Mouse (Mus musculus) lung, postnatal 25 days (tissue): ENCODE measurements around the gene Tmem242.

Source experiments
- DNase-seq: peaks from one replicate; pipeline ENCODE4 v3.0.0; 2022; ENCODE audit warnings: low spot score

Tmem242 gene

GRCm38 (mm10) chr17:5377151-5377929 lies 62.7 kb downstream of the Tmem242 start:
- DNase-seq = no peak

DNA sequence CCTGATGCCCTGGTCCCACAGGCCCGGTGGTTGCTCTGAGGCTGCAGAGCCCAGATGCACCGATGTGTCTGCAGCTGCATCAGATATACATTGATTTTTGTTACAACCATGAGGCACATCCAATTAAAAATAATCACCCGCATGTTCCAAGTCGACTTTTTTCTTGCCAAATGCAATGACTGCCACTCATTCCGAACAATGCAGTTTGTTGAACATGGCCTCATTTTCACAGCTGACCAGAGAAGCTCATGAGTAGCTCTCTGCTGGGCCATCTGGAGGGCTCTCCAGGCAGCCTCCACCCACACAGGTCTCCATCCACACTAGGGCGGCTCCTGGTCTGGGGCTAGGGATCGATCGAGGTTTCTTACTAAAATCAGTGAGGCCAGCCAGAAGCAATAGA lies 67.1 kb downstream of the Tmem242 start:
- no peak for DNase-seq

DNA sequence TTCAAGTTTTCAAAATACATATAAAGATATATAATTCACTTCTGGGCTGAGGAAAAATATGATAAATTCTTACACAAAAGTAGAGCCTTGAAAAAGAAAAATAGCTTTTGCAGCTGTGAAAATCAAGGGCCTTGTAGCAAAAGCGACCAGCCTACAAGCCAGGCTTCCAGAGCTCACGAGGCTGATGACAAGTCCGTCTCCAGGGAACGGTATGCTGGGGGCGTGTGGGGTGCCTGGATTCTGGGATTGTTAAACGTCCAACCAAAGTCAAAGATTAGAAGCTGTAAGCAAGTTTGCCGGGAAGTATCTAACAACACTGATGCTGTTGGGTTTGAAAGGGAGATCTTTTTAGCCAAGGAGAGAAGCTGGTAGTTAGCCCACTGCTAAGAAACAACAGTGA lies 68.5 kb downstream of the Tmem242 start:
- no peak for DNase-seq

DNA sequence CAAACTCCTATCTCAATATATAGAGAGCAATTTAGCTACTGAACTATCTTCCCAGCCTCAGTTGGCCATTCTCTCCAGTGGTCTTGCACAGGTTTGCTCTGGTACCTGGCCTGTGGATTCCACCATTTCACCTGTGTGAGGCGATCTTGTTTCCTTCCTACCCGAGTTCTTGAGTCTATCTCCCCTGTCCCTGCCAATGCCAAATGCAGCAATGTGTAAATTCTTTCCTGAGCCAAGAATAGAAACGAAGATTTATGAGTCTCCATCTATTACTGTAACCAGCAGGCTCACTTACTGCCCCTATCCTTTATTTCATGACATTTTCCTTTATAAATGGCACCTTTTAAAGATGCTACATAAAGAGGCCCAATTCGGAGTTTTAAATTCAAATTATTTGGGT lies 69.0 kb downstream of the Tmem242 start:
- no peak for DNase-seq

- DNase-seq = no peak
These were observed 74.1 kb downstream of the Tmem242 start for GRCm38 (mm10) chr17:5365992-5366398.
